Mouse (Mus musculus): ENCODE data around the gene Klhl30. TPM values are rescaled to one million over a fixed set of nuclear protein-coding genes. Genes with fewer than 3 reads are reported as not detected.
A peak's percentile ranks its signal among the peaks of the same experiment; 100 is the strongest.

Klhl30 gene
- polyA plus RNA-seq, 1 experiment from 2014 or later: 0.06 TPM

- Histone ChIP-seq H3K4me1 (replicated peaks; ENCODE audit: control insufficient read depth, insufficient read depth, low read length) (no peaks in the 10 kb centered on the region), H3K27ac (ENCODE audit: low read depth, low read length) (no peak within 1 kb of the TSS), H3K9ac (ENCODE audit: low read depth, low read length) (no peak within 1 kb of the TSS), H3K27me3 (ENCODE audit: control insufficient read depth, insufficient read depth, low read length) (no peaks in the 10 kb centered on the region), H3K9me3 (ENCODE audit: control insufficient read depth, low read length) (no peaks in the 10 kb centered on the region), H3K4me3 (ENCODE audit: low read depth, low read length) (no peak within 1 kb of the TSS), H3K4me2 (replicated peaks; ENCODE audit: low read depth, low read length) (no peak within 1 kb of the TSS), H3K36me3 (ENCODE audit: control insufficient read depth, insufficient read depth, low read length) (no peaks in the 10 kb centered on the region)
- DNase-seq (ENCODE audit: low spot score) (no peak), ATAC-seq (ENCODE audit: low FRiP score) (no peak)
- WGBS: 76% methylated on average over 19 of the region's 19 CpGs
Measured at GRCm38 (mm10) chr1:91321760-91322438, 28.9 kb upstream of the Klhl30 start, which contains the start of gene Espnl. Espnl (plus strand) TSS chr1:91322075.

- no peaks in the 10 kb centered on the region for H3K4me1 ChIP-seq (replicated peaks; ENCODE audit: control insufficient read depth, insufficient read depth, low read length)
- DNase-seq (ENCODE audit: low spot score) (no peak), ATAC-seq (ENCODE audit: low FRiP score) (no peak)
- H3K27me3 ChIP-seq (ENCODE audit: control insufficient read depth, insufficient read depth, low read length): no peaks in the 10 kb centered on the region
- 77% methylated on average over 2 of the region's 2 CpGs for WGBS
- no peak overlapping the region for H3K4me2 ChIP-seq (replicated peaks; ENCODE audit: low read depth, low read length)
- H3K9me3 ChIP-seq (ENCODE audit: control insufficient read depth, low read length): no peaks in the 10 kb centered on the region
- no peak overlapping the region for H3K9ac ChIP-seq (ENCODE audit: low read depth, low read length)
- no peaks in the 10 kb centered on the region for H3K36me3 ChIP-seq (ENCODE audit: control insufficient read depth, insufficient read depth, low read length)
- H3K27ac ChIP-seq (ENCODE audit: low read depth, low read length): no peak overlapping the region
- H3K4me3 ChIP-seq (ENCODE audit: low read depth, low read length): no peak overlapping the region
Measured at GRCm38 (mm10) chr1:91324646-91325045, 26.2 kb upstream of the Klhl30 start.

GRCm38 (mm10) chr1:91325488-91326042, 25.3 kb upstream of the Klhl30 start:
- no peaks in the 10 kb centered on the region for H3K9me3 ChIP-seq (ENCODE audit: control insufficient read depth, low read length)
- H3K27me3 ChIP-seq (ENCODE audit: control insufficient read depth, insufficient read depth, low read length): no peaks in the 10 kb centered on the region
- no peak overlapping the region for H3K27ac ChIP-seq (ENCODE audit: low read depth, low read length)
- H3K9ac ChIP-seq (ENCODE audit: low read depth, low read length): no peak overlapping the region
- DNase-seq (ENCODE audit: low spot score): no peak
- no peak overlapping the region for H3K4me2 ChIP-seq (replicated peaks; ENCODE audit: low read depth, low read length)
- no peak for ATAC-seq (ENCODE audit: low FRiP score)
- H3K4me1 ChIP-seq (replicated peaks; ENCODE audit: control insufficient read depth, insufficient read depth, low read length): no peaks in the 10 kb centered on the region
- 79% methylated on average over 4 of the region's 4 CpGs for WGBS
- H3K4me3 ChIP-seq (ENCODE audit: low read depth, low read length): no peak overlapping the region
- H3K36me3 ChIP-seq (ENCODE audit: control insufficient read depth, insufficient read depth, low read length): no peaks in the 10 kb centered on the region

GRCm38 (mm10) chr1:91332102-91332501, 18.7 kb upstream of the Klhl30 start:
- Histone ChIP-seq H3K9me3 (ENCODE audit: control insufficient read depth, low read length) (no peaks in the 10 kb centered on the region), H3K4me2 (replicated peaks; ENCODE audit: low read depth, low read length) (no peak overlapping the region), H3K36me3 (ENCODE audit: control insufficient read depth, insufficient read depth, low read length) (no peaks in the 10 kb centered on the region), H3K4me1 (replicated peaks; ENCODE audit: control insufficient read depth, insufficient read depth, low read length) (no peaks in the 10 kb centered on the region), H3K4me3 (ENCODE audit: low read depth, low read length) (no peak overlapping the region), H3K9ac (ENCODE audit: low read depth, low read length) (no peak overlapping the region), H3K27ac (ENCODE audit: low read depth, low read length) (no peak overlapping the region), H3K27me3 (ENCODE audit: control insufficient read depth, insufficient read depth, low read length) (no peaks in the 10 kb centered on the region)
- DNase-seq (ENCODE audit: low spot score) (no peak), ATAC-seq (ENCODE audit: low FRiP score) (no peak)
- 58% methylated on average over 4 of the region's 4 CpGs for WGBS

GRCm38 (mm10) chr1:91333582-91333981, 17.2 kb upstream of the Klhl30 start:
- DNase-seq (ENCODE audit: low spot score): no peak
- no peak for ATAC-seq (ENCODE audit: low FRiP score)
- no peak overlapping the region for H3K4me2 ChIP-seq (replicated peaks; ENCODE audit: low read depth, low read length)
- H3K9ac ChIP-seq (ENCODE audit: low read depth, low read length): no peak overlapping the region
- H3K27ac ChIP-seq (ENCODE audit: low read depth, low read length): no peak overlapping the region
- no peaks in the 10 kb centered on the region for H3K4me1 ChIP-seq (replicated peaks; ENCODE audit: control insufficient read depth, insufficient read depth, low read length)
- no peaks in the 10 kb centered on the region for H3K36me3 ChIP-seq (ENCODE audit: control insufficient read depth, insufficient read depth, low read length)
- no peak overlapping the region for H3K4me3 ChIP-seq (ENCODE audit: low read depth, low read length)
- H3K9me3 ChIP-seq (ENCODE audit: control insufficient read depth, low read length): no peaks in the 10 kb centered on the region
- no peaks in the 10 kb centered on the region for H3K27me3 ChIP-seq (ENCODE audit: control insufficient read depth, insufficient read depth, low read length)

GRCm38 (mm10) chr1:91337355-91337754, 13.5 kb upstream of the Klhl30 start:
- 94% methylated on average over 7 of the region's 7 CpGs for WGBS
- H3K36me3 ChIP-seq (ENCODE audit: control insufficient read depth, insufficient read depth, low read length): no peaks in the 10 kb centered on the region
- ATAC-seq (ENCODE audit: low FRiP score): no peak

GRCm38 (mm10) chr1:91344001-91344400, 6.8 kb upstream of the Klhl30 start:
- H3K9me3 ChIP-seq (ENCODE audit: control insufficient read depth, low read length): no peaks in the 10 kb centered on the region
- DNase-seq (ENCODE audit: low spot score) (no peak), ATAC-seq (ENCODE audit: low FRiP score) (no peak)
- H3K4me2 ChIP-seq (replicated peaks; ENCODE audit: low read depth, low read length): no peak overlapping the region
- peaks cover 10% of the 10 kb centered on the region for H3K4me1 ChIP-seq (replicated peaks; ENCODE audit: control insufficient read depth, insufficient read depth, low read length)
- H3K9ac ChIP-seq (ENCODE audit: low read depth, low read length): no peak overlapping the region
- H3K36me3 ChIP-seq (ENCODE audit: control insufficient read depth, insufficient read depth, low read length): no peaks in the 10 kb centered on the region
- H3K4me3 ChIP-seq (ENCODE audit: low read depth, low read length): no peak overlapping the region
- peaks cover 40% of the 10 kb centered on the region for H3K27me3 ChIP-seq (ENCODE audit: control insufficient read depth, insufficient read depth, low read length)
- WGBS: 77% methylated on average over 3 of the region's 3 CpGs
- no peak overlapping the region for H3K27ac ChIP-seq (ENCODE audit: low read depth, low read length)

More at GRCm38 (mm10) chr1:91337355-91337754, 13.5 kb upstream of the Klhl30 start:
- H3K4me1 ChIP-seq (replicated peaks; ENCODE audit: control insufficient read depth, insufficient read depth, low read length): no peaks in the 10 kb centered on the region
- no peak overlapping the region for H3K27ac ChIP-seq (ENCODE audit: low read depth, low read length)
- H3K4me2 ChIP-seq (replicated peaks; ENCODE audit: low read depth, low read length): no peak overlapping the region
- no peaks in the 10 kb centered on the region for H3K9me3 ChIP-seq (ENCODE audit: control insufficient read depth, low read length)
- H3K9ac ChIP-seq (ENCODE audit: low read depth, low read length): no peak overlapping the region
- DNase-seq (ENCODE audit: low spot score): no peak
- H3K4me3 ChIP-seq (ENCODE audit: low read depth, low read length): no peak overlapping the region
- H3K27me3 ChIP-seq (ENCODE audit: control insufficient read depth, insufficient read depth, low read length): no peaks in the 10 kb centered on the region

- 4% methylated on average over 66 of the region's 68 CpGs for WGBS
- H3K9me3 ChIP-seq (ENCODE audit: control insufficient read depth, low read length): no peaks in the 10 kb centered on the region
- peak overlapping the region; percentile 53 for H3K4me2 ChIP-seq (replicated peaks; ENCODE audit: low read depth, low read length)
- DNase-seq (ENCODE audit: low spot score) (peak; percentile 36), ATAC-seq (ENCODE audit: low FRiP score) (peak; percentile 48; the same call in 1 of the 2 replicates)
- H3K27me3 ChIP-seq (ENCODE audit: control insufficient read depth, insufficient read depth, low read length): peaks cover 40% of the 10 kb centered on the region
- H3K4me1 ChIP-seq (replicated peaks; ENCODE audit: control insufficient read depth, insufficient read depth, low read length): peaks cover 10% of the 10 kb centered on the region
- no peaks in the 10 kb centered on the region for H3K36me3 ChIP-seq (ENCODE audit: control insufficient read depth, insufficient read depth, low read length)
- no peak overlapping the region for H3K27ac ChIP-seq (ENCODE audit: low read depth, low read length)
- no peak overlapping the region for H3K9ac ChIP-seq (ENCODE audit: low read depth, low read length)
- peak overlapping the region; percentile 26 for H3K4me3 ChIP-seq (ENCODE audit: low read depth, low read length)
Measured at GRCm38 (mm10) chr1:91344921-91345685, 5.7 kb upstream of the Klhl30 start.

Measured in hindbrain, embryonic 11.5 days (tissue).